Mouse (Mus musculus): ENCODE results near the gene Bdh2. TPM values are rescaled to one million over a fixed set of nuclear protein-coding genes. Genes with fewer than 3 reads are reported as not detected.

Bdh2 gene
- total RNA-seq (2017): not detected in 2 replicates

GRCm38 (mm10) chr3:135280669-135281415 lies at the start of gene Bdh2:
TSS of gene Bdh2 (plus strand) at chr3:135281221.
- ATAC-seq (ENCODE audit: extremely low read depth, insufficient number of reproducible peaks, low FRiP score, poor library complexity, severe bottlenecking): peak; percentile 66

DNA sequence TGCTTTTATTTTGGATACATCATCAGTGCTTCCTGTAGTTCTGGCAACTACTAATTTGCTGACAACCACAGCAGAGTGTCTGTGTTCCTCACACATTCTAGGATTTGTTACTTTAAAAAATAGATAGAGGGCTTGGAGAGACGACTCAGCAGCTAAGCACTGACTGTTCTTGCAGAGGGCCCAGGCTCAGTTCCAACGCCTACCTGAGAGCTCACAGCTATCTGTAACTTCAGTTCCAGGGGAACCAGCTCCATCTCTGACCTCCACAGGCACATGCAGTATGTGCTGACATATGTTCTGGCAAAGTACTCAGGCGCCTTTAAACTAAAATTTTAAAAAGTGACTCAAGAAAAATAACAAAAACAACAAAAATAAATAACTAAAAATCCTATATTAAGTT lies 49.0 kb upstream of the Bdh2 start:
- ATAC-seq (ENCODE audit: extremely low read depth, insufficient number of reproducible peaks, low FRiP score, poor library complexity, severe bottlenecking): no peak

- no peak for ATAC-seq (ENCODE audit: extremely low read depth, insufficient number of reproducible peaks, low FRiP score, poor library complexity, severe bottlenecking)
Measured at GRCm38 (mm10) chr3:135232462-135232861, 48.6 kb upstream of the Bdh2 start.

DNA sequence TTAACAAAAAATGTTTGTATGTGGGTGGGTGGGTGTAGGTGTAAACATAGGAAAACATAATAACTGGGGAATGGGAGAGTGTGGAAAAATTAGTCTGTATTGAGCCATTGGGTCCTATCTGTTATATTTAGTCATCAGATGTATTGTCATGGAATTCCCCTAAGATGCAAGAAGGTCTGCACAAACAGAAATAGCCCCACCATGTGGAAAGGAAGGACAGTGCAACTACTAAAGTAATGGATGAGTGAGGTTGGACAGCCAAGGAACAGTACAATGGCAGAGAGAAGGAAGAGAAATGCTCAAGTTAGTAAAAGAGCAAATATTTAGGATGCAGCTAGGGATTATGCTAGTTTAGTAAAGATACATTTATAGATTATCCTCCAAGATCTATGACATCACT lies 35.3 kb upstream of the Bdh2 start:
- peak; percentile 42; the same call in 1 of the 2 replicates for ATAC-seq (ENCODE audit: extremely low read depth, insufficient number of reproducible peaks, low FRiP score, poor library complexity, severe bottlenecking)

- no peak for ATAC-seq (ENCODE audit: extremely low read depth, insufficient number of reproducible peaks, low FRiP score, poor library complexity, severe bottlenecking)
Measured at GRCm38 (mm10) chr3:135246828-135247227, 34.2 kb upstream of the Bdh2 start.

DNA sequence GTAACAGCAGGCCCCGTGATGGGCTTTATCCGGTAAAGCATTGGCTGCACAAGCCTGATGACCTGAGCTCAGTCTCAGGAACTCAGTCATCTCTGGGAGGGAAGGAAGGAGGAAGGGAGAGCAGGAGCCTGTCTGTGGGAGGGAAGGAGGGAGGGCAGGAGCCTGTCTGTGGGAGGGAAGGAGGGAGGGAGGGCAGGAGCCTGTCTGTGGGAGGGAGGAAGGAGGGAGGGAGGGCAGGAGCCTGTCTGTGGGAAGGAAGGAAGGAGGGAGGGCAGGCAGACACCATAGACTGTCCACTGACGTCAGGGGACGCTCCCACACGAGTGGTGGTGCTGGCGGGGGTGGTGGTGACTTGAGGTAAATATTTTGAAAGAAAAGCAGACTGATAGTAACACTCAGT lies 31.9 kb upstream of the Bdh2 start:
- ATAC-seq (ENCODE audit: extremely low read depth, insufficient number of reproducible peaks, low FRiP score, poor library complexity, severe bottlenecking): peak; percentile 76; the same call in 1 of the 2 replicates

DNA sequence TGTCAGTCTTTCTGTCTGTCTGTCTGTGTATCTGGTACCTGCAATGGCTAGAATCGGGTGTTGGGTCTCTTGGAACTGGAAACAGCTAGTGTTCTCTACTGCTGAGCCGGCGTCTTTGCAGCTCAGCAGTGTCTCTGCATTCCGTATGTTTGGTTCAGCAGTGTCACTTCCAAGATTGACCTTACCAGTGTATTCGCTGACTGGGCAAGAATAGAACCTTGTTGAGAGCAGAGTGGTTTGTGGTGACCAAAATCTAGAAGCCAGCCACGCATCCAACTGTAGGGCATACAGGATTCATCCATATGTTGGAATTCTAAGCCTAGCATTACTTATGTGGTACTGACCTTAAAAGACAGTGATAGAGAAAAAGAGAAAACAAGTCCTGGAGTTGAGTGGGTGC lies 29.2 kb upstream of the Bdh2 start:
- ATAC-seq (ENCODE audit: extremely low read depth, insufficient number of reproducible peaks, low FRiP score, poor library complexity, severe bottlenecking): no peak

DNA sequence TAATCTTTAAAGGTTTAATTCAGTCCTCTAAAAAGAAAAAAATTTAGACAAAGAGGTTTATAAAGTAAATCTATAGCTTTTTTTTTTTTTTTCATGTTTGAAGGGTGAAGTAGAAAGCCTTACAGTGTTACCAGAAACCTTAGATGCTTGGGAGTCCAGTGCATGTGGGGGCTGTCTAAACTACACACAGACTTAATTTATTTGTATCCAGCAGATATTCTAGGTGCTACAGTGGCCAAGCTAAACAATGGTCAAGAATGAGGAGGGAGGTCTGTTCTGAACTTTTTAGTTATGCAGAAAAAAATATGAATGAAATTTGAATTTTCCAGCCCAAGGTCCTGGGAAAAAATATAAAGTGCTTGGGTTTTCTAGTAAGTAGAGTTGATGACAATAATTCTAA lies 26.2 kb upstream of the Bdh2 start:
- ATAC-seq (ENCODE audit: extremely low read depth, insufficient number of reproducible peaks, low FRiP score, poor library complexity, severe bottlenecking): no peak

GRCm38 (mm10) chr3:135258919-135259318 lies 22.1 kb upstream of the Bdh2 start:
- no peak for ATAC-seq (ENCODE audit: extremely low read depth, insufficient number of reproducible peaks, low FRiP score, poor library complexity, severe bottlenecking)

- ATAC-seq (ENCODE audit: extremely low read depth, insufficient number of reproducible peaks, low FRiP score, poor library complexity, severe bottlenecking): no peak
Measured at GRCm38 (mm10) chr3:135260233-135260632, 20.8 kb upstream of the Bdh2 start.

- no peak for ATAC-seq (ENCODE audit: extremely low read depth, insufficient number of reproducible peaks, low FRiP score, poor library complexity, severe bottlenecking)
Measured at GRCm38 (mm10) chr3:135268616-135269015, 12.4 kb upstream of the Bdh2 start.

- ATAC-seq (ENCODE audit: extremely low read depth, insufficient number of reproducible peaks, low FRiP score, poor library complexity, severe bottlenecking): no peak
Measured at GRCm38 (mm10) chr3:135269391-135269990, 11.5 kb upstream of the Bdh2 start.

DNA sequence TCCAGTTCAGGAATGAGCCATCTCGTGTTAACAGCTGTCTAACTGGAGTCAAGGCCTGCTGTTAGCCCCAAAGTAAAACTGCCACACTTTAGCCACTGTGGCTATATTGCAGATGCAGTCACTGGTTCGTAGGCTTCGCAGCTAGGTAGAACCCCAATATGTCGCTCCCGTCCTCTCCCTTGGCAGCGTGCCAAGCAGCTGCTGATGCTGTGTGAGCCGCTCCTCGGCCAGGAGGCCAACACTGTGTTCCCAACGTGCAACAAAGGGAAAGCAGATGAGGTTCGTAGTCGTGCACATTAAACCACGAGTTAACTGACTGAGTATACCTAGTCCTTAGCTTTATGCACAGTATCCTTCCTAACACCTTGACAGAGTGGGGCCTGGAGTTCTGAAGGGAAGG lies 8.4 kb upstream of the Bdh2 start:
- ATAC-seq (ENCODE audit: extremely low read depth, insufficient number of reproducible peaks, low FRiP score, poor library complexity, severe bottlenecking): no peak

- ATAC-seq (ENCODE audit: extremely low read depth, insufficient number of reproducible peaks, low FRiP score, poor library complexity, severe bottlenecking): no peak
Measured at GRCm38 (mm10) chr3:135273047-135273446, 8.0 kb upstream of the Bdh2 start.

DNA sequence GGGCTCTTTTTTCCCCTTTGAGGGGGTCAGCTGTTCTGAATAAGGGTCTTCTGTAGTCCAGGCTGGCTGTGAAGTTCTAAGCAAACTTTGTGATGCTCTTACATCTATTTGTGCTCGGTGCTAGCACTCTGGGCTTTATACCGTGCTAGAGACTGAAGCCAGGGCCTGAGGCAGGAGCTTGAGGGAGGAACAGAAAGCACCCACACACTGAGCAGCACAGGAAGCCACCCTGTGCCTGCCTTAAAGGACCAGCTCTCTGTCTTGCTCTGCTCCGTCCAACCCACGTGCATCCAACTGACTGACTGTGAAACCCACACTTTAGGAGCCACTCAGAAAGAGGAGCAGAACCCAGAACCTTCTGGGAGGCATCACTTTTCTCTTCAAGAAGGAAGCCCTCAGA lies 861 bp upstream of the Bdh2 start:
- no peak for ATAC-seq (ENCODE audit: extremely low read depth, insufficient number of reproducible peaks, low FRiP score, poor library complexity, severe bottlenecking)

DNA sequence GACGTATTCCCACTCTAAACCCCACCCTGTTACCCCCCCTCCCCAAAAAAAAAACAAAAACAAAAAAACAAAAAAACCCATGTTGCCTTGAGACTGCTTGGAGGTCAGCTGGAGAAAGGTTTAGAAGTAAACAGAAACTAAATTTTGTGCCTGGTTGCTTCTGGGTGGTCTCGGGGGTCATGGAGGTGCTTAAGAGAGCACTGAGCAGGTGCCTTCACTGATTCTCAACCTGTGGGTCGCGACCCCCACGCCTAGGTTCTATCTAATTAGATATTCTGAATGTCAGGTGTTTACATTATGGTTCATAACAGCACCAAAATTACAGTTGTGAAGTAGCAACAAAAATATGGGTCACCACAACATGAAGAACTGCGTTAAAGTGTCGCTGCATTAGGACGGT lies 680 bp downstream of the Bdh2 start:
- ATAC-seq (ENCODE audit: extremely low read depth, insufficient number of reproducible peaks, low FRiP score, poor library complexity, severe bottlenecking): no peak

DNA sequence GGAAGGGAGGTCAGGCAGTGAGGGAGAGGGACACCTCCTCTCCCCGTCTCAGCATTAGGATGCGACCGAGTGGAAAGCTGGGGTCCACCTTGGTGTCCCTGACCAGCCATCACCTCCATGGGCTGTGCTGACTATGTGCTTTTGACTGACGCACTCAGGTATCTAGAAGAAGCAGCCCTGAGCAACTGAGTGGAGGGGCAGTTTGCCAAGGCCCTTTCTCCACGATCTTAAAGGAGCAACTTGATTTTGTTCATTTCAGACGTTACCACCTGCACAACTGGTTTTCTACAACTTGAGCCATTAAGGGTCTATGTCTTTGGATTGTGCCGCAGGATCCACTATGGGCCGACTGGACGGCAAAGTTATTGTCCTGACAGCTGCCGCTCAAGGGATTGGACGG lies 4.2 kb downstream of the Bdh2 start:
- ATAC-seq (ENCODE audit: extremely low read depth, insufficient number of reproducible peaks, low FRiP score, poor library complexity, severe bottlenecking): no peak

GRCm38 (mm10) chr3:135285807-135286206 lies 4.8 kb downstream of the Bdh2 start:
- ATAC-seq (ENCODE audit: extremely low read depth, insufficient number of reproducible peaks, low FRiP score, poor library complexity, severe bottlenecking): no peak

GRCm38 (mm10) chr3:135288138-135288750 lies 7.2 kb downstream of the Bdh2 start:
- ATAC-seq (ENCODE audit: extremely low read depth, insufficient number of reproducible peaks, low FRiP score, poor library complexity, severe bottlenecking): no peak

DNA sequence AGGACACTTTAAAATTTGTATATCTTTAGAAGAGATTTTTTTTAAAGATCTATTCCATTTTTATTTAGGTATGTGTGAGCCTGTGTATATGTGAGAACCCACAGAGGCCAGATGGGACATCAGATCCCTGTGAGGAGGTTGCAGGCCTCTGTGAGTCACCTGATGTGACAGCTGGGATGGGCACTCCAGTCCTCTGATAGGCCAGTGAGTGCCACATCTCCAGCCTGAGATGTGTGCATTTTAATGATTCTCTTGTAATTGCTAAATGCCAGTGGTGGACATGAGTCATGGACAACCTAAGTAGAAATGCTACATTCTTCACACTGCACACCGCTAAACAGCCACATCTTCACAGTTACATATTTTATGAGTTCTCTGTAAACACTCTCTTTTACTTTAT lies 8.1 kb downstream of the Bdh2 start:
- no peak for ATAC-seq (ENCODE audit: extremely low read depth, insufficient number of reproducible peaks, low FRiP score, poor library complexity, severe bottlenecking)

Data from neutrophil, adult 5-6 weeks (primary cell).